Mouse (Mus musculus) G1E (cell line): ENCODE measurements around the gene Wdr90.

Source experiments
- GATA1 ChIP-seq: IDR thresholded peaks from 2 replicates; pipeline ENCODE4 v1.6.1; 2012; ENCODE audit warnings: borderline replicate concordance, low read length, inconsistent platforms, mixed read lengths
- POLR2AphosphoS5 ChIP-seq: IDR thresholded peaks from 2 replicates; pipeline ENCODE4 v1.6.1; 2012; ENCODE audit warnings: low read depth, low read length, inconsistent platforms; ENCODE audit not compliant: insufficient replicate concordance
- TAL1 ChIP-seq: conservative IDR thresholded peaks from 2 replicates; pipeline ENCODE4 v1.6.1; 2012; ENCODE audit warnings: low read depth, low read length, inconsistent platforms, mixed read lengths

GRCm38 (mm10) chr17:25817662-25818061, 43.6 kb downstream of the Wdr90 start:
- TF ChIP-seq GATA1 (no peak), TAL1 (no peak), POLR2AphosphoS5 (no peak)
